Mouse (Mus musculus) liver, adult 2 months (tissue): ENCODE results near the gene Ptpn23.

Source experiments
- CTCF ChIP-seq: fragments of 200-500 bp; IDR thresholded peaks from 2 replicates; pipeline ENCODE4 v1.5.1; 2011; ENCODE audit warnings: low read depth, low read length, control low read depth
- POLR2A ChIP-seq: fragments of 200-500 bp; IDR thresholded peaks from 2 replicates; pipeline ENCODE4 v1.6.1; 2011; ENCODE audit warnings: low read length, control low read depth; ENCODE audit not compliant: insufficient read depth; ENCODE audit errors: extremely low read depth

- TF ChIP-seq CTCF (no peak), POLR2A (no peak)
Measured at GRCm38 (mm10) chr9:110407311-110408098, 508 bp downstream of the Ptpn23 start.
